Mouse (Mus musculus) E14TG2a.4 (cell line): ENCODE results near the gene Ak3.

Source experiments
- H3K27me3 ChIP-seq: 2 replicates; pipeline ENCODE4 v1.6.1; 2014; ENCODE audit warnings: low read length, control low read depth; ENCODE audit not compliant: insufficient read depth
- H3K36me3 ChIP-seq: 2 replicates; pipeline ENCODE4 v1.6.1; 2014; ENCODE audit warnings: low read length, control low read depth; ENCODE audit not compliant: insufficient read depth
- H3K4me1 ChIP-seq: replicated peaks from 2 replicates; pipeline ENCODE4 v1.6.1; 2014; ENCODE audit warnings: low read depth, low read length, control low read depth
- H3K4me3 ChIP-seq: replicated peaks from 2 replicates; pipeline ENCODE4 v1.5.1; 2014; ENCODE audit warnings: mild to moderate bottlenecking, low read length
- H3K9me3 ChIP-seq: 2 replicates; pipeline ENCODE4 v1.6.1; 2014; ENCODE audit warnings: low read length, control low read depth
- CTCF ChIP-seq: conservative IDR thresholded peaks from 2 replicates; pipeline ENCODE4 v1.5.1; 2014; ENCODE audit warnings: low read length
- NANOG ChIP-seq: IDR thresholded peaks from 2 replicates; pipeline ENCODE4 v1.6.1; 2014; ENCODE audit warnings: borderline replicate concordance, low read length, mixed read lengths
- POU5F1 ChIP-seq: IDR thresholded peaks from 2 replicates; pipeline ENCODE4 v1.6.1; 2014; ENCODE audit warnings: low read length, borderline replicate concordance

Ak3 gene

DNA sequence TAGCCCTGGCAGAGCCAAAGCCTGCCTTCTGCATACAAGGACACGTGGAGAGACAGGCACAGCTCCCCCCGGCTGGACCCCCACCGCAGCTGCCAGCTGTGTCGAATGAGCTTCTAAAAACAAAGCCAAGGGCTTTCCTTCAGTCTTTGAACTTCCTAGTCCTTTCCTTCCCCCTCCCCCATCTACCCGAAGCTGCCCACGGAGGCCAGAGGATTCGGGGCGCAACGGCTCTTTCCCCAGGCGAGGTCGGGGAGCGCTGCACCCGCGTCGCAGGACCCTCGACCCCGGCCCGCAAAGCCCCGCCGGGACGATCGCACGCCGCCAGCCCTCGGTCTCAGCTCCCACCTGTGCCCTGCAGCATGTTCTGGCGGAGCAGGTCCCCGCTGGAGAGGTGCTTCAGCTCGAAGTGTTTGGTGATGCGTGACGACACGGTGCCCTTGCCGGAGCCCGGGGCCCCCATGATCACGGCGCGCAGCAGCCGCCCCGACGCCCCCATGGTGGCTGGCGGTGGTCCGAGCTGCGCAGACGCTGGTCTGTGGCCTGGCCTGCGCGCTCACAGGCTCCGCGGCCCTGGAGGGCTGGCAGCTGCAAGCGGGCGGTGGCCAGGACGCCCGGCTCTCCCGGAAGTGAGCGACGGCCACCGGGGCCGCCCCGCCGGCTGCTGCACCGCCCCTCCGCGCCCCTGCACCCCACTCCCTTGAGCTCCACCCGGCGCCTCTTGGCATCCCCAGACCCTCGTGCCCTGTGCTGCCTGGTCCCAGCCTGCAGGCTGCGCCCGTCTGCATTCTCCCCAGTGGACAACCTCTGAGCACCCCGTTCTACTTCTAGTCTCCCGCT, at the start of gene Ak3:
Gene Ak3 (minus strand): TSS at position 628 of the 837 bp plus-strand sequence.
- peak within 1 kb of the TSS; percentile 90 for H3K4me3 ChIP-seq
- peaks cover 8% of the 10 kb centered on the region; the same call in 1 of the 2 replicates for H3K27me3 ChIP-seq
- no peaks in the 10 kb centered on the region for H3K36me3 ChIP-seq
- peaks cover 57% of the 10 kb centered on the region for H3K4me1 ChIP-seq
- H3K9me3 ChIP-seq, result no peaks in the 10 kb centered on the region
- TF ChIP-seq NANOG (no peak), CTCF (no peak)

DNA sequence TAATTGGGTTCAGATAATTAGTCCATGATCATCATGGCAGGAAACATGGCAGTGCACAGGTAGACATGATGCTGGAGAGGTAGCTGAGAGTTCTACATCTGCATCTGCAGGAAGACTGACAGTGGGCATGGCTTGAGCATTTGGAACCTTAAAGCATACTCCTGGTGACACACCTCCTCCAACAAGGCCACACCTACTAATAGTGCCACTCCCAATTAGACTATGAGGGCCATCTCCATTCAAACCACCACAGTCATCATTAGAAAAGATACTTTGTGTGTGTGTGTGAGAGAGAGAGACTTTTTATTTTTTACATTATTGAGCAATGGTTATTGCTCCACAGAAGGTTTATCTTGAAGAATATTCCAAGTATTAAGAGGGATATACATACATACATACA, 44.4 kb upstream of the Ak3 start:
- Histone ChIP-seq H3K27me3 (0 out of 2 replicates have a peak, but pooled peaks cover 3% of the 10 kb centered on the region), H3K4me1 (no peaks in the 10 kb centered on the region), H3K4me3 (no peak overlapping the region), H3K9me3 (no peaks in the 10 kb centered on the region), H3K36me3 (no peaks in the 10 kb centered on the region)
- TF ChIP-seq POU5F1 (no peak), CTCF (no peak), NANOG (no peak)

DNA sequence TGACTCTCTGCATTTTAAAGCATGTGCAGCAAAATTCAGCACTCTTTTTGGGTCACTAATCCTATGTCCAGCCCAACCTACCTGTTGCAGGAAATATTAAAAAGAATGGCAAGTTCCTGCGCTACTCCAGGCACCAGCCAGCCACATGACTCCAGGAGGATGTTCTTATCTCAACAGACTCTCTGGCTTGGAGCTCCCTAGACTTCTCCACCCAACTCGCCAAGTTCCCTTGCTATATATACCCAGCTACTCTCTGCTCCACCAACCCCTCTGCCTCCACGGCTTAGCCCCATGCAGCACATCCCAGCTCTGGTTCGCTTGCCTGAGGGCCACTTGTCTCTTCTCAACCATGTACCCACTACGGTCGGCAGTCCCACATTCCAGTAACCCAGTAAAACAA, 40.9 kb upstream of the Ak3 start:
- no peaks in the 10 kb centered on the region for H3K36me3 ChIP-seq
- H3K4me3 ChIP-seq, result no peak overlapping the region

DNA sequence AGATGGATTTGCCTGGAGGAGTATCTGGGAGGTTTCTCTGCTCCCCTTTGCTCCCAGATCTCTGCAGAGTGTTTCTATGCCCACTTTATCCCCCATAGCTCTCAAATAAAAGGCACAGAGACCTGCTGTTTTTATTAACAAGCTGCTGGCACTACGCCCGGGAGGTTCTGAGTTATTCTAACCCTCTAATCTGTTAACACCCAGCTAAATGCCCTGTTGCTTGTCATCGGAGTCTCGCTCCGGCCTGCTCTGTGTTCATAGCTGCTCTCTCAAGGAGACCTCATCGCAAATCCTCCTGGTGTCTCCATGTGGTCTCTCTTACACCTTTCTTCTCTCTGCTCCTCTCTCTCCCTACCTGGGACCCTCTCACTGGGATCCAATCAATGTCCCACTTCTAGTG, 27.0 kb upstream of the Ak3 start:
- H3K9me3 ChIP-seq, result peaks cover 6% of the 10 kb centered on the region
- H3K27me3 ChIP-seq, result no peaks in the 10 kb centered on the region
- no peak overlapping the region for H3K4me3 ChIP-seq
- peaks cover under 1% of the 10 kb centered on the region; the same call in 1 of the 2 replicates for H3K4me1 ChIP-seq
- no peak for TF ChIP-seq CTCF
- peaks cover 11% of the 10 kb centered on the region for H3K36me3 ChIP-seq

More for the DNA sequence above, 40.9 kb upstream of the Ak3 start:
- TF ChIP-seq POU5F1 (no peak), NANOG (no peak), CTCF (no peak)
- Histone ChIP-seq H3K4me1 (no peaks in the 10 kb centered on the region), H3K9me3 (no peaks in the 10 kb centered on the region), H3K27me3 (0 out of 2 replicates have a peak, but pooled peaks cover 3% of the 10 kb centered on the region)

DNA sequence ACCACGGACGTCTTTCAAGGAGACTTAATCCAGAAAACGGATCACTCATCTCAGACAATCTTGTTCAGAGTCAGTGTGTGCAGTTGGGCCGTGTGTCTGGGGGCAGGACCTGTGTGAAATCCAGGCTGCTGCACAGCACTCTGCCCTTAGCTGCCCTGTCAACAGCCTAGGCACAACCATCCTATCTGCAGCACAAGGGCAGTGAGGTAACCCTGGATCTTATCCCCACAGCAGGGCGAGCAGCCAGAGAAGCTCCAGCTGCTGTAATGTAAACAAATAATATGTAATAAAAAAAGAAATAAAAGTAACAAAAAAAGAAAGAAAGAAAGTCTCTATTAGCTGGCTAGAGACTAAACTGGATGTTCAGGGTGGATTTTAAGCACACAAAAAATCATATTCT, 21.4 kb upstream of the Ak3 start:
- Histone ChIP-seq H3K27me3 (no peaks in the 10 kb centered on the region), H3K4me1 (peaks cover 41% of the 10 kb centered on the region), H3K36me3 (peaks cover 14% of the 10 kb centered on the region), H3K9me3 (no peaks in the 10 kb centered on the region), H3K4me3 (no peak overlapping the region)
- no peak for TF ChIP-seq CTCF
- TF ChIP-seq POU5F1, result no peak
- no peak for TF ChIP-seq NANOG

DNA sequence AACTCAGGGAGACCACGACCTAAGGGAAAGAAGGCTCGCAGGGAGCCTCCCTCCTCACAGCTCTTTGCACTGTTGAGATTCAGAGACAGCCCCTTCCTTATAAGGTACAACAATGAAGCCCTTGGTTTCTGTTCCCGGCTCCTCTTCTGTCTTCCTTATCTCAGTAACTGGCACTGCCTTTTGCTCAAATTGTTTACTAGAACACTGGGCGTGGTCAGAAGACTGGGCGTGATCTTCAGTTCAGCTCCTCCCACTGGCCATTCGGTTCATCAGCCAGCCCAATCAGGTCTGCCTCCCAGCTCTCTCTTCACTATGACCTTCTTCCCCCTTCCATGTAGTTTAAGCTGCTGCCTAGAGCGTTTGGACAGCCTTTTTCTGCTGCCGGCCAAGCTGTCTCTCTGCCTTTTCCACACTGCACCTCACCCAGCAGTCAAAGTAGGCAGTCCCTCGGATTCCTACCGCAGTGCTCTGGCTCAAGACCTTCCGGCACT, 19.3 kb upstream of the Ak3 start:
- TF ChIP-seq CTCF (no peak), NANOG (no peak), POU5F1 (no peak)
- Histone ChIP-seq H3K36me3 (peaks cover 9% of the 10 kb centered on the region; the same call in 1 of the 2 replicates), H3K9me3 (no peaks in the 10 kb centered on the region), H3K4me1 (peaks cover 46% of the 10 kb centered on the region), H3K27me3 (no peaks in the 10 kb centered on the region), H3K4me3 (peak overlapping the region; percentile 72)

DNA sequence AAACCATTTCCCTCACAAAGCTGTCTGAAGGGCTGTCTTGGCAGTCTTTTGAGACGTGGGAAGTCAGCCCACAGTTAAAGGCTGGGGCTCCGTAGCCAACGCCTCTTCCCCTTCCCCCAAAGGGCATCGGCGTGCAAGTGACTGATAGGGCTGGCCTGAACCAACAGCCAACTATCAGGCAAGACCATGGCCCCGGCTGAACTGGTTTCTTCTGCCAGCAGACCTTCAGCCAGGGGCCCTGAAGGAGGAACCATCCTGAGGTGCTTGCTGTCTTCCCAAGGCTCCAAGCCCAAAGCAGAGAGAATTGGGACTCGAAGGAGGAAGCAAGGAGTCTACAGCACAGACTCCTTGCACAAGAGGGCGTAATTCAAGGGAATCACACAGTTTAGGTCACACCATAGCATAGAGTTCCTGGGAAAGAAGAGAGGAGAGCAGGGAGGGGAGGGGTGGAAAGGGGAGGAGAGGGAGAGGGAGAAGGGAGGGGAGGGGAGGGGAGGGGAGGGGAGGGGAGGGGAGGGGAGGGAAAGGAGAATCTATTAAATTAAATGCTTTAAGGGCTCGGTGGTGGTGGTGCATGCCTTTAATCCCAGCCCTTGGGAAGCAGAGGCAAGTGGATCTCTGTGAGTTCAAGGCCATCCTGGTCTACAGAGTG, 16.8 kb upstream of the Ak3 start:
- H3K36me3 ChIP-seq, result peaks cover 6% of the 10 kb centered on the region; the same call in 1 of the 2 replicates
- H3K4me3 ChIP-seq, result peak overlapping the region; percentile 68
- H3K4me1 ChIP-seq, result peaks cover 62% of the 10 kb centered on the region
- no peak for TF ChIP-seq NANOG
- no peak for TF ChIP-seq CTCF
- TF ChIP-seq POU5F1, result no peak
- H3K9me3 ChIP-seq, result no peaks in the 10 kb centered on the region
- no peaks in the 10 kb centered on the region for H3K27me3 ChIP-seq

DNA sequence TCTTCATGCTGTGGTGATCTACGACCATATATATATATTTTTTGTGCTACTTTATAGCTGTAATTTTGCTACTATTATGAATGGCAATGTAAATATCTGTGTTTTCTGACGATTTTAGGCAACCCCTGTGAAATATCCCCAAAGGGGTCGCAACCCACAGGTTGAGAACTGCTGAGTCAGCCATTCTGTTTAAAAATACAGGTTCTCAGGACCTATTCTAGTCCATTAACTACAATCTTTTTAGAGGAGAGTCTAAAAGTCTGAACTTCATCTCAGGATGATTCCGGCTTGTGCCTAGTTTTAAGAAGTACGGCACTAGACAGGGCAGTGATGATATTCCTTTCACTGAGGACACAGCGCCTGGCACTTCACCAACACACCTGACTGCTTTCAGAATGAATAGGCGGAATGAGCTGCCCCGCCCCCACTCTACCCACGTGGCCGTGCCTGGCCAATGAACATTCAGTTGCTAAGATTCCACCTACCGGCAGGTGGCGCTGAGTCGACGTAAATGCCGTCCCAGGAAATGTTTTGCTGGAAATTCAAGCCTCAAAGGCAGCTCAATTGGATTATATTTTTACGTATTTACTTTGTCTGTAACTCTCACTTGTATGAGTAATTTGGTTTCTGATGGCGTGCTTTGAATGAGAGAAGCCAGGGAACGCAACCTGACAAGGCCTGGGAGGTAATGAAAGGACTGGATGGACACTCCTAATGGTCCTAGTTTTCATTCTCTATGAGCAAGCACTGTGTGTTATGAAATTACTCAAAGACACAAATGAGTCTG, 16.0 kb upstream of the Ak3 start:
- Histone ChIP-seq H3K4me1 (peaks cover 61% of the 10 kb centered on the region), H3K4me3 (peak overlapping the region; percentile 68), H3K36me3 (no peaks in the 10 kb centered on the region), H3K27me3 (no peaks in the 10 kb centered on the region), H3K9me3 (no peaks in the 10 kb centered on the region)
- TF ChIP-seq CTCF (peak; percentile 53), NANOG (no peak), POU5F1 (no peak)
